Mouse (Mus musculus) ES-E14 (cell line): ENCODE data around the gene Smagp.
"Not testable (repeated sequence)": the region's sequence is repeated elsewhere in the genome, so short reads cannot be mapped to it uniquely, and the experiment has no call there.

Experiments
- CHD2 ChIP-seq: IDR thresholded peaks from 2 replicates; pipeline ENCODE4 v1.6.1; 2014; ENCODE audit warnings: mild to moderate bottlenecking, low read depth, low read length, inconsistent platforms
- HCFC1 ChIP-seq: IDR thresholded peaks from 2 replicates; pipeline ENCODE4 v1.6.1; 2012; ENCODE audit warnings: low read length, inconsistent platforms, borderline replicate concordance; ENCODE audit not compliant: insufficient read depth
- MAFK ChIP-seq: IDR thresholded peaks from 2 replicates; pipeline ENCODE4 v1.6.1; 2014; ENCODE audit warnings: mild to moderate bottlenecking, low read depth, low read length, inconsistent platforms; ENCODE audit not compliant: insufficient read depth
- ZC3H11A ChIP-seq: IDR thresholded peaks from 2 replicates; pipeline ENCODE4 v1.6.1; 2012; ENCODE audit warnings: low read depth, mild to moderate bottlenecking, inconsistent platforms, low read length, borderline replicate concordance
- ZNF384 ChIP-seq: IDR thresholded peaks from 2 replicates; pipeline ENCODE4 v1.6.1; 2012; ENCODE audit warnings: low read depth, low read length, inconsistent platforms

GRCm38 (mm10) chr15:100621671-100622070 lies 15.1 kb downstream of the Smagp start:
- TF ChIP-seq ZNF384, ZC3H11A, HCFC1, CHD2, MAFK: not testable (repeated sequence)
